Mouse (Mus musculus) intestine, postnatal 0 days (tissue): ENCODE measurements around the gene Uox. TPM values are rescaled to one million over a fixed set of nuclear protein-coding genes. Genes with fewer than 3 reads are reported as not detected.

ENCODE experiments used
- ATAC-seq: fragments of 200-750 bp; cut with Nextera tagmentation; 2 replicates; pipeline ENCODE4 v1.8.0; 2017; ENCODE audit warnings: mild to moderate bottlenecking, moderate TSS enrichment, moderate library complexity
- H3K27ac ChIP-seq: fragments of 300-500 bp; sonication (generic); 2 replicates; pipeline ENCODE4 v1.5.1; 2014; ENCODE audit warnings: mild to moderate bottlenecking, low read depth, low read length, moderate library complexity
- H3K27me3 ChIP-seq: fragments of 300-500 bp; sonication (generic); replicated peaks from 2 replicates; pipeline ENCODE4 v1.6.1; 2014; ENCODE audit warnings: low read length, mixed read lengths; ENCODE audit not compliant: control insufficient read depth, insufficient read depth
- H3K36me3 ChIP-seq: fragments of 300-500 bp; sonication (generic); 2 replicates; pipeline ENCODE4 v1.6.1; 2014; ENCODE audit warnings: mild to moderate bottlenecking, moderate library complexity; ENCODE audit not compliant: control insufficient read depth, insufficient read depth
- H3K4me1 ChIP-seq: fragments of 300-500 bp; sonication (generic); replicated peaks from 2 replicates; pipeline ENCODE4 v1.6.1; 2014; ENCODE audit warnings: antibody characterized with exemption, low read length, mixed read lengths; ENCODE audit not compliant: control insufficient read depth, insufficient read depth
- H3K4me2 ChIP-seq: fragments of 300-500 bp; sonication (generic); replicated peaks from 2 replicates; pipeline ENCODE4 v1.6.1; 2014; ENCODE audit warnings: low read depth, mild to moderate bottlenecking, moderate library complexity
- H3K4me3 ChIP-seq: fragments of 300-500 bp; sonication (generic); 2 replicates; pipeline ENCODE4 v1.5.1; 2014; ENCODE audit warnings: low read depth, low read length
- H3K9ac ChIP-seq: fragments of 300-500 bp; sonication (generic); 2 replicates; pipeline ENCODE4 v1.6.1; 2014; ENCODE audit warnings: mild to moderate bottlenecking, low read depth, low read length
- H3K9me3 ChIP-seq: fragments of 300-500 bp; sonication (generic); 2 replicates; pipeline ENCODE4 v1.6.1; 2016; ENCODE audit warnings: mixed run types; ENCODE audit not compliant: control insufficient read depth
- CTCF ChIP-seq: sonication (generic); IDR thresholded peaks from 2 replicates; pipeline ENCODE4 v1.5.1; 2016; ENCODE audit warnings: low read depth, mild to moderate bottlenecking, control low read depth, antibody characterized with exemption, moderate library complexity
- WGBS: fragments of 180-500 bp; shearing (Covaris S2); extraction: QIAGEN DNeasy Blood & Tissue Kit; methylation state at CpG from one replicate; pipeline ENCODE4 v1.1.7; 2014; 5-methylcytosine and 5-hydroxymethylcytosine counted together
- polyA plus RNA-seq: library from polyadenylated mRNA; unstranded; fragments of >200 nt; fragmentation: Nextera tagmentation; extraction: Ambion mirVana; gene quantifications from 2 replicates; pipeline ENCODE4 v1.2.1, GENCODE M21; 2015

Uox gene
- polyA plus RNA-seq, 1 experiment from 2014 or later, result 0.10 TPM

DNA sequence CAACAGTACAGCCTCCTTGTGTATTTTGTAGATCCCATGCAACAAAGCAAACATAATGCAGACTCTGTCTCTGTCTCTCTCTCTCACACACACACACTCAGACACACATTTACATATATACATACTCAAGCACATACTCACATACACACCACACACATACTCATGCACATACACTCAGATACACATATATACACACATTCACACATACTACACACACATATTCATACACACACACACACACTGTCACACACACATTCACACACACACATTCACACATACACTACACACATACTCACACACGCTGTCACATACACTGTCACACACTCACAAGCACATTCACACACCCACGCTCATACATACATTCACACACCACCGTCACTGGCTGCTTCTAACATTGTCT lies 32.3 kb downstream of the Uox start:
- Histone ChIP-seq H3K4me1 (no peaks in the 10 kb centered on the region), H3K27me3 (no peaks in the 10 kb centered on the region), H3K9me3 (no peaks in the 10 kb centered on the region), H3K9ac (no peak overlapping the region), H3K4me3 (no peak overlapping the region), H3K36me3 (no peaks in the 10 kb centered on the region), H3K27ac (no peak overlapping the region), H3K4me2 (no peak overlapping the region)
- ATAC-seq, result no peak
- 88% methylated on average over 3 of the region's 3 CpGs for WGBS
- no peak for TF ChIP-seq CTCF

DNA sequence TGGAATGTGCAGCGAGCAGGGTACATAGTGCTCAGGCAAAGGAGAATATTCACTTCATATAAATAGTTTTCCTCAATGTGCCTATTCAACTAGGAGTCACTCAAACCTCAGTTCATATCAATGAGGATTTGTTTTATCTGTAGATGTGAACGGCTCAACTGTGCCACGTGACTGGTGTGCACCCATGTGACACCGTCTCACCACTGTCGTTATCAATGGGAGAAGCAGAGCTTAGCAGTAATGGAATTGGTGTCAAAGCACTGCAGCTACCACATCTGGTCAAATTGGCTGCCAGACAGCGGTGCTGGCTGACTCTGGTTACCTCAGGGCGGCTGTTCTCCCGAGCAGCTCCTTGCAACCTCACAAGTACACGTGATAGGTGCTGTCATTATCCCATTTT lies 34.4 kb downstream of the Uox start:
- WGBS, result 76% methylated on average over 9 of the region's 9 CpGs
- Histone ChIP-seq H3K9me3 (no peaks in the 10 kb centered on the region), H3K27ac (no peak overlapping the region), H3K4me2 (no peak overlapping the region), H3K36me3 (no peaks in the 10 kb centered on the region), H3K27me3 (no peaks in the 10 kb centered on the region), H3K4me1 (no peaks in the 10 kb centered on the region), H3K4me3 (no peak overlapping the region), H3K9ac (no peak overlapping the region)
- no peak for TF ChIP-seq CTCF
- no peak for ATAC-seq

GRCm38 (mm10) chr3:146607368-146607767 lies 37.1 kb downstream of the Uox start:
- ATAC-seq, result no peak
- Histone ChIP-seq H3K4me3 (no peak overlapping the region), H3K9ac (no peak overlapping the region), H3K27ac (no peak overlapping the region), H3K9me3 (no peaks in the 10 kb centered on the region), H3K4me1 (no peaks in the 10 kb centered on the region), H3K4me2 (no peak overlapping the region), H3K27me3 (no peaks in the 10 kb centered on the region), H3K36me3 (no peaks in the 10 kb centered on the region)
- 16% methylated on average over 1 of the region's 1 CpGs for WGBS
- no peak for TF ChIP-seq CTCF

DNA sequence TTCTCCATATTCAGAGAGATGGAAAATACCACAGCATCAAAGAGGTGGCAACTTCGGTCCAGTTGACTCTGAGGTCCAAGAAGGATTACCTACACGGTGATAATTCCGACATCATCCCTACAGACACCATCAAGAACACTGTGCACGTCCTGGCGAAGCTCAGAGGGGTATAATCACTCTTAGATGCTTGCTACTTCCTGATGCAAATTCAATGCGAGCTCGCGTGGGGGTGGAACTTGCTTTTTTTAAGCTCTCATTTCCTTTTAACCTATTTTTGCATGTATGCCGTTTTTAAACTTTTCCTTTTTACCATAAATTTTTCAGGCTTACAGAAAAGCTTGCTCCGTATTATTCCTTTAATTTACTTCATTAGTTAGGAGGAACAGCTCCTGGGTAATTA lies 40.1 kb downstream of the Uox start:
- 81% methylated on average over 10 of the region's 10 CpGs for WGBS

DNA sequence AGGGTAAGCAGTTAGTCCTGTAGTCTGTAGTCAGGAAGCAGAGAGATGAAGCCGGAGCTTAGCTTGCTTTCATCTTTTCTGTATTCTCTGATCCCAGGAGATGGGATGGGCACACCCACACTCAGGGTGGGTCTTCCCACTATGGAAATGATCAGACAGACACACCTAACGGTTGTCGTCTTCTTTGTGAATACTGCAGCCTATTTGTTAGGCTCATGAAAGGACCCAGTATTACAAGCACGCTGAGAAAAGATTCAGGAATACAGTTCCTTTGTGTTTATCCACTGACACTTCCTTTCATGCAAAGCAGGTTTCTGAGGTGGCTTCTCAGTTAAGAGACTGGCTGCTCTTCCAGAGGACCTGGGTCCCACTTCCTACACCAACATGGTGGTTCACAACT lies 41.0 kb downstream of the Uox start:
- no peaks in the 10 kb centered on the region for H3K27me3 ChIP-seq
- no peak for ATAC-seq
- H3K9ac ChIP-seq, result no peak overlapping the region
- no peak overlapping the region for H3K27ac ChIP-seq
- H3K9me3 ChIP-seq, result no peaks in the 10 kb centered on the region
- no peak overlapping the region for H3K4me2 ChIP-seq
- no peaks in the 10 kb centered on the region for H3K4me1 ChIP-seq
- H3K36me3 ChIP-seq, result no peaks in the 10 kb centered on the region
- H3K4me3 ChIP-seq, result no peak overlapping the region
- no peak for TF ChIP-seq CTCF
- WGBS, result 85% methylated on average over 4 of the region's 4 CpGs

More for the DNA sequence above, 40.1 kb downstream of the Uox start:
- Histone ChIP-seq H3K4me3 (no peak overlapping the region), H3K4me2 (no peak overlapping the region), H3K27ac (no peak overlapping the region), H3K36me3 (no peaks in the 10 kb centered on the region), H3K4me1 (no peaks in the 10 kb centered on the region), H3K27me3 (no peaks in the 10 kb centered on the region), H3K9me3 (no peaks in the 10 kb centered on the region), H3K9ac (no peak overlapping the region)
- no peak for TF ChIP-seq CTCF
- no peak for ATAC-seq

DNA sequence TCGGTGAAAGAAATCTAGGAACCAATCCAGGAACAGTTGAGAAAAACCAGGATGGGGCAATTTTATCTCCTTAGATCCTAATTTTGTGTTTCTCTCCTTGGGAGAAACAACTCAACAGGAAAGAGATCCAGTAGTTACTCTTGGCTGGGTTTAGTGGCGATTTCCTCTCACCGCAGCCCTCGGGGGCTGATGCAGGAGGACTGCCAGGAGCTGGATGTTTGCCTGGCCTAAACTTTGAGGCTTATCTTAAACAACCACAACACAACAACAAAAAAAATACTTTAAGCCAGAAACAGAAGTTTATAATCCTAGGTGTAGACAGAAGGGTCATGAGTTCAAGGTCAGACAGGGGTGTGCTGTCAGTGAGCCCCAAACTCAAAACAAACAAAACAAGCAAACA lies 41.6 kb downstream of the Uox start:
- TF ChIP-seq CTCF, result no peak
- H3K4me2 ChIP-seq, result no peak overlapping the region
- no peaks in the 10 kb centered on the region for H3K9me3 ChIP-seq
- H3K27ac ChIP-seq, result no peak overlapping the region
- no peak for ATAC-seq
- WGBS, result 69% methylated on average over 4 of the region's 4 CpGs
- H3K4me3 ChIP-seq, result no peak overlapping the region
- no peaks in the 10 kb centered on the region for H3K27me3 ChIP-seq
- no peaks in the 10 kb centered on the region for H3K36me3 ChIP-seq
- no peaks in the 10 kb centered on the region for H3K4me1 ChIP-seq
- no peak overlapping the region for H3K9ac ChIP-seq

- no peak for ATAC-seq
- no peaks in the 10 kb centered on the region for H3K4me1 ChIP-seq
- H3K4me2 ChIP-seq, result no peak within 1 kb of the TSS
- H3K9ac ChIP-seq, result no peak within 1 kb of the TSS
- H3K27ac ChIP-seq, result no peak within 1 kb of the TSS
- no peaks in the 10 kb centered on the region for H3K27me3 ChIP-seq
- 91% methylated on average over 4 of the region's 4 CpGs for WGBS
- H3K4me3 ChIP-seq, result no peak within 1 kb of the TSS
- no peaks in the 10 kb centered on the region for H3K9me3 ChIP-seq
- H3K36me3 ChIP-seq, result no peaks in the 10 kb centered on the region
- no peak for TF ChIP-seq CTCF
Measured at GRCm38 (mm10) chr3:146615496-146615895, 45.3 kb downstream of the Uox start, which contains the start of gene Dnase2b. Gene Dnase2b, minus strand, starts transcription at chr3:146615596.
